Mouse (Mus musculus): Measurements from ENCODE around the gene Tmem9b. TPM values are rescaled to one million over a fixed set of nuclear protein-coding genes. Genes with fewer than 3 reads are reported as not detected.

Gene Tmem9b
- total and polyA plus RNA-seq, 3 experiments, result 7.7 to 88.6 (median 70.7) TPM

DNA sequence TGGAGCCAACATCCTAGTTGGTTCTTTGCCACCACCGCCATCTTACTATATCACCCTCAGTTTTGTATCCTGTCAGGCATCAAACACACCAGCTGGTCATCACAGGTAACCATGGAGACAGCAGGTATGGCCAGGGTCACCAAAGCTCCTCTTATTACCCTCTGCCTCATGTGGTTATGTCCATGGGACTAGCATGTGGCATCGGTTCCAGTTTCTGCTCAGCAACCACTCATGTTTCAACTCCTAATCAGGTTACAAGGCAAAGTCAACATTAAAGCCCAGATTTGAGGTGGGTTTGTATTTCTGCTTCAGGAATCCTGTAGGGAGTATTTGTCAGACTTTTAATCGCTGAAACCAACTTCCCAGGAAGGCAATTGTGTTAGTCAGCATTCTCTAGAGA is 38.1 kb upstream of the Tmem9b start:
- H3K27me3 ChIP-seq (ENCODE audit: insufficient read depth, low read length), result no peaks in the 10 kb centered on the region; the same call in 1 of the 2 replicates
- H3K4me1 ChIP-seq (ENCODE audit: insufficient read depth, low read depth, low read length), result peaks cover 57% of the 10 kb centered on the region
- DNase-seq (ENCODE audit: low spot score) (no peak), ATAC-seq (ENCODE audit: extremely low read depth, insufficient number of reproducible peaks, low FRiP score, poor library complexity, severe bottlenecking) (no peak)
- no peaks in the 10 kb centered on the region for H3K9me3 ChIP-seq (replicated peaks)
- TF ChIP-seq POLR2AphosphoS5 (IDR thresholded peaks at IDR 0.05; ENCODE audit: insufficient replicate concordance, low read depth, low read length), result no peak
- TF ChIP-seq GATA1 (IDR thresholded peaks at IDR 0.05; ENCODE audit: borderline replicate concordance, low read length), result no peak
- TF ChIP-seq GATA2 (IDR thresholded peaks at IDR 0.05; ENCODE audit: borderline replicate concordance, low read depth, low read length), result no peak
- no peak for TF ChIP-seq CTCF (IDR thresholded peaks at IDR 0.05; ENCODE audit: low read depth, low read length)
- TF ChIP-seq TAL1 (conservative IDR thresholded peaks at IDR 0.05; ENCODE audit: low read depth, low read length), result no peak
- no peaks in the 10 kb centered on the region for H3K36me3 ChIP-seq (replicated peaks)
- no peak overlapping the region for H3K4me3 ChIP-seq (ENCODE audit: low read depth, low read length)

DNA sequence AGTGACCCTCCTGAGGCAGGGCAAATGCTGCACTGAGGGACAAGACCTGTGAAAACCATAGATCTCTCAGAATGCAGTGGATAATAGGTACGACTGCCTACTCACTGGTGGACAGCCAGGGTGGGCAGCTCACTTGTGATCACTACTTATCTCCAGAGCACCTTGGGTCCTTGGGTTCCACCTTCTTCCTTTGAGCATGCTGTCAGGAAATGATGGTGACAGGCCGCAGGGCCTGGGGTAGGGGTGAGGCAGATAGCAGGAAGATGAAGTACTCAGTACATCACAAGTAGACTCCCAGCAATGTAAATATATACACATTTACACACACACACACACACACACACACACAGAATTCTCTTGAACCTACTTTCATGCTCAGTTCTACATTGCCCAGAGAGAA is 35.2 kb upstream of the Tmem9b start:
- no peaks in the 10 kb centered on the region for H3K9me3 ChIP-seq (replicated peaks)
- peak; percentile 28; the same call in 1 of the 2 replicates for ATAC-seq (ENCODE audit: extremely low read depth, insufficient number of reproducible peaks, low FRiP score, poor library complexity, severe bottlenecking)
- no peak for DNase-seq (ENCODE audit: low spot score)
- H3K36me3 ChIP-seq (replicated peaks), result no peaks in the 10 kb centered on the region
- no peak overlapping the region for H3K4me3 ChIP-seq (ENCODE audit: low read depth, low read length)
- TF ChIP-seq POLR2AphosphoS5 (IDR thresholded peaks at IDR 0.05; ENCODE audit: insufficient replicate concordance, low read depth, low read length), result no peak
- no peak for TF ChIP-seq GATA1 (IDR thresholded peaks at IDR 0.05; ENCODE audit: borderline replicate concordance, low read length)
- TF ChIP-seq GATA2 (IDR thresholded peaks at IDR 0.05; ENCODE audit: borderline replicate concordance, low read depth, low read length), result no peak
- peaks cover 34% of the 10 kb centered on the region for H3K4me1 ChIP-seq (ENCODE audit: insufficient read depth, low read depth, low read length)
- peaks cover 1% of the 10 kb centered on the region; the same call in 1 of the 2 replicates for H3K27me3 ChIP-seq (ENCODE audit: insufficient read depth, low read length)

DNA sequence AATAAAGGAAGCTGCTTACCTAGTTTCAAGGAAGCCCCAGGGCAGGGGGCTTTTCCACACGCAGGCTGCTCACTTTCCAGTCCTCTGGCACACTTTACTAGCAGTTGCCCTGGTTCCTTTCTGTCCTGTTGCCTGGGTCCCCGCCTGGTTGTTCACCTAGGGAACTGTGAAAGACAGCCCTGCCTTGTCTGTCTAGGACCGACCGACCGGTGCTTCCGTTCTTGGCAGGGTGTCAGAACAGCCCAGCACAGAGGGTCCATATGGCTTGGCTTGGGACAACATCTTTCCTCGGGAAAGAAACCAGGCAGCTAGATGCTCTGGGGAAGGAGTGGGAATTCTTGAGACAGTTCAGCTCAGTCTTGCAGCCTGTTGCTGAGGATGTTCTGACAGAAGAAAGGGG is 30.6 kb upstream of the Tmem9b start:
- no peak for ATAC-seq (ENCODE audit: extremely low read depth, insufficient number of reproducible peaks, low FRiP score, poor library complexity, severe bottlenecking)
- peaks cover 9% of the 10 kb centered on the region for H3K9me3 ChIP-seq (replicated peaks)
- peaks cover 16% of the 10 kb centered on the region for H3K27me3 ChIP-seq (ENCODE audit: insufficient read depth, low read length)
- no peaks in the 10 kb centered on the region for H3K36me3 ChIP-seq (replicated peaks)
- DNase-seq (ENCODE audit: low spot score), result no peak
- H3K4me3 ChIP-seq (ENCODE audit: low read depth, low read length), result no peak overlapping the region
- H3K4me1 ChIP-seq (ENCODE audit: insufficient read depth, low read depth, low read length), result peaks cover 22% of the 10 kb centered on the region
- TF ChIP-seq GATA1 (IDR thresholded peaks at IDR 0.05; ENCODE audit: borderline replicate concordance, low read length), result no peak
- TF ChIP-seq TAL1 (conservative IDR thresholded peaks at IDR 0.05; ENCODE audit: low read depth, low read length), result no peak
- no peak for TF ChIP-seq POLR2AphosphoS5 (IDR thresholded peaks at IDR 0.05; ENCODE audit: insufficient replicate concordance, low read depth, low read length)
- no peak for TF ChIP-seq CTCF (IDR thresholded peaks at IDR 0.05; ENCODE audit: low read depth, low read length)
- no peak for TF ChIP-seq GATA2 (IDR thresholded peaks at IDR 0.05; ENCODE audit: borderline replicate concordance, low read depth, low read length)

DNA sequence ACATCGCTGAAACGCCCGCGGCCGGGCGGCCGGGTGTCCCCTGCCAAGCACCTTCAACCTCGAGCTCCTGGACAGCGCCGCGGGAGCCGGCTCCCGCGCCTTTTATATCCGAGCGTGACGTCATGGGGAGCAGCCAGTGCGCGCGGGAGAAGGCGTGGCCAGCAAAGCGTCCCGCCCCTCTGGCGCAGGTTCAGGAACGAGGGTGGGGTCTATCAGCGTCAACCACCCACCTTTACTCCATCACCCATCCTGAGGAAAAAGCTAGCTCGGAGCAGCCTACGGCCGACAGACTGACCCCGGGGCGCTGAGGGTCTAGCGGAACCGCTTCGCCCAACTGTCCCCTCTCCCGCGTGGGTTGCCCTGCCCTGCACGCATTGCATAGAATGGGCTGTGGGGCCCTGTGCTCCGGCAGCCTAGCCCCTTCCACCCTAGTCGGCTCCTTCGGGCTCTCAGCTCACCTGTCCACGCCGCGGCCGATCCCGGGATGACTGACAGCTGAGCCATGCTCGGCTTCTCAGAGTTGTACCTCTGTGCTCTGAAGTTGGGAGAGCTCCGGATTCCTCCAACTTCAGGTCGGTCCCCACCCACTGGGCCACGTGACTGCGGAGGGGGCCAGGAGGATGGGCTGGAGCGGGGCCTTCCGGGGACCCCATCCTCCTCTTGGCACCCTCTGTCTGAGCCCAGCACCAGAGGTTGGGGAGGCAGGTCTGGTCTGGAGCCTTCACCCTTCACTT is 29.0 kb upstream of the Tmem9b start, which contains the start of gene Nrip3:
Gene Nrip3 (minus strand): TSS at position 556 of the 734 bp plus-strand sequence.
- peaks cover 9% of the 10 kb centered on the region for H3K9me3 ChIP-seq (replicated peaks)
- no peak for TF ChIP-seq POLR2AphosphoS5 (IDR thresholded peaks at IDR 0.05; ENCODE audit: insufficient replicate concordance, low read depth, low read length)
- H3K4me1 ChIP-seq (ENCODE audit: insufficient read depth, low read depth, low read length), result peaks cover 18% of the 10 kb centered on the region
- H3K4me3 ChIP-seq (ENCODE audit: low read depth, low read length), result peak within 1 kb of the TSS; percentile 65; the same call in 1 of the 2 replicates
- no peak for DNase-seq (ENCODE audit: low spot score)
- H3K27me3 ChIP-seq (ENCODE audit: insufficient read depth, low read length), result peaks cover 16% of the 10 kb centered on the region
- no peak for ATAC-seq (ENCODE audit: extremely low read depth, insufficient number of reproducible peaks, low FRiP score, poor library complexity, severe bottlenecking)
- no peaks in the 10 kb centered on the region for H3K36me3 ChIP-seq (replicated peaks)

DNA sequence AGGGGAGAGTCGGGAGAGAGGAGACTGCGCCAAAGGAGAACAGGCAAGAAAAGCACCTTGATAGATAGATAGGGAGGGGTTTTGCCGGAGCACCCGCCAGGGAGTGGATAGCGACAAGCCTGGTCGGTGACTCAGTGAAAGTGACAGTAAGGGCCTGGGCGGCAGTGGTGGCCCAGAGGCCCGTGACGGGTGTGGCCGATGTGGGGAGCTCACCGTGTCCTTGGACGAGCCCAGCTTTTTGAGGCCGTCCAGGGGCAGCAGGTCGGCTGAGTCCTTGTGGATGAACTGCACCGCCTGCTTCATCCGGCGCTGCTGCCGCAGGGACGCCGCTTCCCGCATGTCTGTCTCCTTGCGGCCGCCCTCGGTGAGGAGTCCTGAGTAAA is 28.4 kb upstream of the Tmem9b start:
- TF ChIP-seq GATA2 (IDR thresholded peaks at IDR 0.05; ENCODE audit: borderline replicate concordance, low read depth, low read length) (no peak), GATA1 (IDR thresholded peaks at IDR 0.05; ENCODE audit: borderline replicate concordance, low read length) (no peak), CTCF (IDR thresholded peaks at IDR 0.05; ENCODE audit: low read depth, low read length) (no peak), POLR2AphosphoS5 (IDR thresholded peaks at IDR 0.05; ENCODE audit: insufficient replicate concordance, low read depth, low read length) (no peak)
- H3K27me3 ChIP-seq (ENCODE audit: insufficient read depth, low read length), result peaks cover 16% of the 10 kb centered on the region
- DNase-seq (ENCODE audit: low spot score), result no peak
- peak overlapping the region; percentile 65; the same call in 1 of the 2 replicates for H3K4me3 ChIP-seq (ENCODE audit: low read depth, low read length)
- peaks cover 9% of the 10 kb centered on the region for H3K9me3 ChIP-seq (replicated peaks)
- H3K36me3 ChIP-seq (replicated peaks), result no peaks in the 10 kb centered on the region
- peaks cover 18% of the 10 kb centered on the region for H3K4me1 ChIP-seq (ENCODE audit: insufficient read depth, low read depth, low read length)
- no peak for ATAC-seq (ENCODE audit: extremely low read depth, insufficient number of reproducible peaks, low FRiP score, poor library complexity, severe bottlenecking)

DNA sequence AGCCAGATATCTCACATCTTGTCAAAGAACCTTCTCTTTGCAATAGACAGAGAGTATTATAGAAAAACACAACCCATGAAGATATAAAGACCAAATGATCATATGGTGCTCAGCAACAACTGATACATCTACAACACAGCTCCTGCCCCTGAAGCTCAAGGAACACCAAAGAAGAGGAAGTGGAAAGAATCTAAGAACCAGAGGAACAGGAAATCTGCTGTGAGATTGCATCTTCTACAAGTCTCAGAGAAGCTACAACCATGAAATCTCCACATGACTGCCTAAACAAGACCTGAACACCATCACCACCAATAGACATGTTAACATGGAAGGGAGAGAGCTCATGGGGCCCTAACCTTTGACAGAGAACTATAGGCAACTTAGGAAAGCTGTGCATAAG is 19.6 kb upstream of the Tmem9b start:
- Histone ChIP-seq H3K9me3 (replicated peaks) (no peaks in the 10 kb centered on the region), H3K36me3 (replicated peaks) (no peaks in the 10 kb centered on the region), H3K27me3 (ENCODE audit: insufficient read depth, low read length) (no peaks in the 10 kb centered on the region), H3K4me3 (ENCODE audit: low read depth, low read length) (no peak overlapping the region), H3K4me1 (ENCODE audit: insufficient read depth, low read depth, low read length) (peaks cover 36% of the 10 kb centered on the region)
- ATAC-seq (ENCODE audit: extremely low read depth, insufficient number of reproducible peaks, low FRiP score, poor library complexity, severe bottlenecking), result no peak
- no peak for DNase-seq (ENCODE audit: low spot score)
- no peak for TF ChIP-seq POLR2AphosphoS5 (IDR thresholded peaks at IDR 0.05; ENCODE audit: insufficient replicate concordance, low read depth, low read length)
- TF ChIP-seq GATA1 (IDR thresholded peaks at IDR 0.05; ENCODE audit: borderline replicate concordance, low read length), result no peak
- TF ChIP-seq TAL1 (conservative IDR thresholded peaks at IDR 0.05; ENCODE audit: low read depth, low read length), result no peak
- TF ChIP-seq GATA2 (IDR thresholded peaks at IDR 0.05; ENCODE audit: borderline replicate concordance, low read depth, low read length), result no peak

All from G1E (cell line).